Mouse (Mus musculus) stomach, postnatal 0 days (tissue): ENCODE measurements around the gene Tsga8. TPM values are rescaled to one million over a fixed set of nuclear protein-coding genes. Genes with fewer than 3 reads are reported as not detected.

Experiments
- ATAC-seq: fragments of 200-750 bp; cut with Nextera tagmentation; 2 replicates; pipeline ENCODE4 v1.8.0; 2017; ENCODE audit not compliant: low FRiP score, low TSS enrichment
- DNase-seq: peaks from one replicate; pipeline ENCODE4 v3.0.0-alpha.2; 2016; ENCODE audit warnings: low spot score
- H3K27ac ChIP-seq: fragments of 300-500 bp; sonication (generic); replicated peaks from 2 replicates; pipeline ENCODE4 v1.5.1; 2014; ENCODE audit warnings: mild to moderate bottlenecking, control low read depth
- H3K27me3 ChIP-seq: fragments of 300-500 bp; sonication (generic); 2 replicates; pipeline ENCODE4 v1.6.1; 2014; ENCODE audit warnings: low read length; ENCODE audit not compliant: control insufficient read depth, insufficient read depth
- H3K36me3 ChIP-seq: fragments of 300-500 bp; sonication (generic); 2 replicates; pipeline ENCODE4 v1.6.1; 2014; ENCODE audit warnings: low read length, mixed read lengths; ENCODE audit not compliant: control insufficient read depth, insufficient read depth
- H3K4me1 ChIP-seq: fragments of 300-500 bp; sonication (generic); replicated peaks from 2 replicates; pipeline ENCODE4 v1.6.1; 2014; ENCODE audit warnings: antibody characterized with exemption; ENCODE audit not compliant: control insufficient read depth, insufficient read depth
- H3K4me2 ChIP-seq: fragments of 300-500 bp; sonication (generic); replicated peaks from 2 replicates; pipeline ENCODE4 v1.6.1; 2014; ENCODE audit warnings: low read depth, mild to moderate bottlenecking, control low read depth, moderate library complexity
- H3K4me3 ChIP-seq: fragments of 300-500 bp; sonication (generic); 2 replicates; pipeline ENCODE4 v1.5.1; 2014; ENCODE audit warnings: low read depth, low read length, control low read depth
- H3K9ac ChIP-seq: fragments of 300-500 bp; sonication (generic); 2 replicates; pipeline ENCODE4 v1.6.1; 2014; ENCODE audit warnings: mild to moderate bottlenecking, low read length, control low read depth, mixed read lengths
- H3K9me3 ChIP-seq: fragments of 300-500 bp; sonication (generic); 2 replicates; pipeline ENCODE4 v1.6.1; 2016; ENCODE audit warnings: low read length; ENCODE audit not compliant: control insufficient read depth
- CTCF ChIP-seq: IDR thresholded peaks from 2 replicates; pipeline ENCODE4 v1.5.1; 2016; ENCODE audit warnings: antibody characterized with exemption, low read depth, mild to moderate bottlenecking, moderate library complexity
- EP300 ChIP-seq: optimal IDR thresholded peaks from 2 replicates; pipeline ENCODE3; 2016; ENCODE audit warnings: antibody characterized with exemption
- WGBS: fragments of 180-500 bp; shearing (Covaris S2); extraction: QIAGEN DNeasy Blood & Tissue Kit; methylation state at CpG from one replicate; pipeline ENCODE4 v1.1.7; 2014; 5-methylcytosine and 5-hydroxymethylcytosine counted together
- polyA plus RNA-seq: library from polyadenylated mRNA; unstranded; fragments of >200 nt; fragmentation: Nextera tagmentation; extraction: Ambion mirVana; gene quantifications from 2 replicates; pipeline ENCODE4 v1.2.1, GENCODE M21; 2015

Tsga8 gene
- not detected in 2 replicates for polyA plus RNA-seq

DNA sequence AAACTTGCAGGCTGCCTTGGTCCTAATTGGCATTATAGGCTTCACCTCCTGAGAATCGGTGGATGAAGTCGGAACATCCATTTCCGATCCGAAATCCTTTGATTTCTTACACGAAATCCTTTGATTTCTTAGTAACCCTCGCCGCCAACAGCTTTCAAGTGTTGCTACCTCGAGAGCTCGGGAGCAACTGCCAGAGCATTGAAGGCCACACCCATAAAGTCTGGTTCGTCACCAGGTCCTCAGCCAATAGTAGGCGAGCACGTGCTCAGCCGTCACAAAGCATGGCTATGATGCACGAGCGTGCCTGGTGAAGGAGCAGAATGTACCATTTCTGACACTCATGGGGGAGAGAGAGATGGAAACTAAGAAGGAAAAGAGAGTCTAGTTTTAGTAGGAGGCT is at the start of gene Tsga8:
Gene Tsga8 (minus strand): TSS at position 327 of the 400 bp plus-strand sequence.
- no peak within 1 kb of the TSS for H3K27ac ChIP-seq
- no peaks in the 10 kb centered on the region for H3K27me3 ChIP-seq
- 93% methylated on average over 15 of the region's 15 CpGs for WGBS
- H3K4me2 ChIP-seq: no peak within 1 kb of the TSS
- no peak within 1 kb of the TSS for H3K4me3 ChIP-seq
- no peak within 1 kb of the TSS for H3K9ac ChIP-seq
- no peaks in the 10 kb centered on the region for H3K36me3 ChIP-seq
- H3K9me3 ChIP-seq: no peaks in the 10 kb centered on the region
- TF ChIP-seq EP300 (no peak), CTCF (no peak)
- no peaks in the 10 kb centered on the region for H3K4me1 ChIP-seq
- ATAC-seq (no peak), DNase-seq (no peak)
